Mouse (Mus musculus) neural tube, embryonic 12.5 days (tissue): ENCODE results near the gene Rad51b. TPM values are rescaled to one million over a fixed set of nuclear protein-coding genes. Genes with fewer than 3 reads are reported as not detected.

Experiments
- ATAC-seq: fragments of 200-750 bp; cut with Nextera tagmentation; 2 replicates; pipeline ENCODE4 v1.8.0; 2017; ENCODE audit warnings: low read depth, mild to moderate bottlenecking, moderate TSS enrichment, moderate library complexity; ENCODE audit not compliant: low FRiP score
- H3K27ac ChIP-seq: fragments of 300-500 bp; sonication (generic); 2 replicates; pipeline ENCODE4 v1.5.1; 2016
- H3K27me3 ChIP-seq: fragments of 300-500 bp; sonication (generic); replicated peaks from 2 replicates; pipeline ENCODE4 v1.6.1; 2016; ENCODE audit warnings: mild to moderate bottlenecking
- H3K36me3 ChIP-seq: fragments of 300-500 bp; sonication (generic); 2 replicates; pipeline ENCODE4 v1.6.1; 2016; ENCODE audit warnings: mild to moderate bottlenecking
- H3K4me1 ChIP-seq: fragments of 300-500 bp; sonication (generic); 2 replicates; pipeline ENCODE4 v1.6.1; 2016
- H3K4me2 ChIP-seq: fragments of 300-500 bp; sonication (generic); replicated peaks from 2 replicates; pipeline ENCODE4 v1.6.1; 2016; ENCODE audit warnings: mild to moderate bottlenecking
- H3K4me3 ChIP-seq: fragments of 300-500 bp; sonication (generic); 2 replicates; pipeline ENCODE4 v1.5.1; 2016
- H3K9ac ChIP-seq: fragments of 300-500 bp; sonication (generic); 2 replicates; pipeline ENCODE4 v1.6.1; 2016; ENCODE audit warnings: mild to moderate bottlenecking
- H3K9me3 ChIP-seq: fragments of 300-500 bp; sonication (generic); 2 replicates; pipeline ENCODE4 v1.6.1; 2016; ENCODE audit warnings: mild to moderate bottlenecking
- WGBS: fragments of 180-500 bp; shearing (Covaris S2); methylation state at CpG from one replicate; pipeline ENCODE4 v1.1.7; 2016; 5-methylcytosine and 5-hydroxymethylcytosine counted together
- polyA plus RNA-seq: library from polyadenylated mRNA; unstranded; fragments of >200 nt; fragmentation: Nextera tagmentation; extraction: Ambion mirVana; gene quantifications from 2 replicates; pipeline ENCODE4 v1.2.1, GENCODE M21; 2016

Gene Rad51b
- polyA plus RNA-seq, 1 experiment from 2014 or later: 4.5 TPM

DNA sequence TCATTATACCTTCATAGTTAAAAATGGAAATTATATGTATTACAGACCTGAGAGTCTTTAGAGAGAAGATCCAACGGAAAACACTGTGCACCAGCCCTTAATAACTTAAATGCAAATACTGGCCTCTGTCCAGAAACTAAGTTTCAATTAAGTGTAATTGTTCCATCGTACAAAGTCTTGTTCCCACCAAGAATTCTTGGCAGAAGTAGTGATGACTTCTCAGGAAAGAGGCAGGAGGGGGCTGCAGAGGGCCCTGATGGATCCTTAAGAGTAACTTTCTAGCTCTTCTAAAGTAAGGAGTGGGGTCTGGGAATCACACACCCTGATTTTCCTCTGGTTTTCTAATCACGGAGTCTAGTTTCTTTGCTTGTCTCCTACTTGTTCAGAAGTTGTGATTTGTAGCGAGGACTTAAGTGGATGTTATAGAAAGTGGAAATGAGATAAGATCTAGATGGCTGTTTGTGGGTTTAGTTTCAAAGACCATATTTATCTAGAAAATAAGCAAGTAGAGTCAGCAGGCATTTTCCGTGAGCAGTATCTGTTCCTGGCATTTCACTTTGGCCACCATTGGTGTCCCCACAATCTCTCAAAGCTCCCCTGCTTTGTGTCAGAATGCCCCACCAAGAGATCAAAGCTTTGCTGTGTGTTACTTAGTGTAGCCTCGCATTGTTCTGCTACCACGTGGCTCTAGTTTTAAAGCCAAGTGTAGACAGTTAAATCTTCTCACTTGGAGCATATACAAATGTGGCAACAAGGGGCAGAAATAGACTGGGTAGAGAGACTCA lies 132.6 kb downstream of the Rad51b start:
- 73% methylated on average over 7 of the region's 7 CpGs for WGBS
- Histone ChIP-seq H3K4me1 (peaks cover 4% of the 10 kb centered on the region; the same call in 1 of the 2 replicates), H3K36me3 (no peaks in the 10 kb centered on the region), H3K9ac (no peak overlapping the region), H3K9me3 (no peaks in the 10 kb centered on the region), H3K4me2 (no peak overlapping the region), H3K27ac (no peak overlapping the region), H3K27me3 (no peaks in the 10 kb centered on the region), H3K4me3 (no peak overlapping the region)
- no peak for ATAC-seq

DNA sequence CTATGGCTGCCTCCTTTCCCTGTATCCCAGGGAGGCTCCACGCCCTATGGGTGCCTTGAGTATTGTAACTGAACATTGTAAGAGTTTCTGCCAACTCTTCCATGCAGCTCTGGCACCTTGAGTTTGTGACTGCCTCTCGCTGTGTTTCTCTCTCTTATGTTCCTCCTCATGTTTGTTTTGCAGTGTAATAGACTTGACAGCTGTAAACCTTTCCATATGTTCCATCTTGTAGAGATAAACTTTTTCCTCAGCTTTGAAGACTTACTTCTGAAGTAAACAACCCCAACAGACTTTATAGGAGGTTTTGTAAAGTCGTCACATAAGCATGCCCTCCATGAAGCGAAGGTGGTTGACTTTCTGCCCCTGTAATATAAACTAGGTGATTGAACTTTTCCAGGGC lies 134.1 kb downstream of the Rad51b start:
- no peak overlapping the region for H3K4me2 ChIP-seq
- H3K36me3 ChIP-seq: no peaks in the 10 kb centered on the region
- no peaks in the 10 kb centered on the region for H3K9me3 ChIP-seq
- no peak overlapping the region for H3K9ac ChIP-seq
- peaks cover 4% of the 10 kb centered on the region; the same call in 1 of the 2 replicates for H3K4me1 ChIP-seq
- 76% methylated on average over 4 of the region's 4 CpGs for WGBS
- no peak overlapping the region for H3K4me3 ChIP-seq
- no peak for ATAC-seq
- H3K27ac ChIP-seq: no peak overlapping the region
- H3K27me3 ChIP-seq: no peaks in the 10 kb centered on the region

GRCm38 (mm10) chr12:79433724-79434442 lies 136.8 kb downstream of the Rad51b start:
- H3K27ac ChIP-seq: no peak overlapping the region
- H3K9ac ChIP-seq: no peak overlapping the region
- H3K4me1 ChIP-seq: peaks cover 4% of the 10 kb centered on the region; the same call in 1 of the 2 replicates
- H3K9me3 ChIP-seq: no peaks in the 10 kb centered on the region
- H3K36me3 ChIP-seq: no peaks in the 10 kb centered on the region
- H3K27me3 ChIP-seq: no peaks in the 10 kb centered on the region
- 32% methylated on average over 7 of the region's 7 CpGs for WGBS
- no peak for ATAC-seq
- no peak overlapping the region for H3K4me2 ChIP-seq
- H3K4me3 ChIP-seq: no peak overlapping the region

GRCm38 (mm10) chr12:79435474-79435873 lies 138.4 kb downstream of the Rad51b start:
- no peak for ATAC-seq
- 78% methylated on average over 3 of the region's 3 CpGs for WGBS

DNA sequence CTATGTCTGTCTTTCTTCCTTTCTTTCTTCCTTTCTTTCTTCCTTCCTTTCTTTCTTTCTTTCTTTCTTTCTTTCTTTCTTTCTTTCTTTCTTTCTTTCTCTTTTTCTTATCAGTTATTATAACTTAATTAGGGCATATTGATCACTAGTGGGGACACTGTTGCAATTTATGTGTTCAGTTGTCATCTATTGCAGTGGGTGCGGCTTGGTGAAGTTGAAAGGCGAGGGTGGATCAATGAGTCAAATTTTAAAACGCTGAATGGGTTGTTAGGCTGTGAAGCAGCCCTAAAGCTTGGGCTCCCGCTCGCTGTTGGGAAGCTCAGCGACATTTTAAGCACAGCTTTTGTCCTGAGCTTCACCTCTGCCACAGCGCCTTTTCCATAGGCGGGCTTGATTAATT lies 139.0 kb downstream of the Rad51b start:
- ATAC-seq: no peak
- 26% methylated on average over 8 of the region's 8 CpGs for WGBS
- no peaks in the 10 kb centered on the region for H3K36me3 ChIP-seq
- H3K4me1 ChIP-seq: peaks cover 4% of the 10 kb centered on the region; the same call in 1 of the 2 replicates
- H3K4me2 ChIP-seq: no peak overlapping the region
- H3K4me3 ChIP-seq: no peak overlapping the region
- H3K27me3 ChIP-seq: no peaks in the 10 kb centered on the region
- no peak overlapping the region for H3K9ac ChIP-seq
- H3K9me3 ChIP-seq: no peaks in the 10 kb centered on the region
- H3K27ac ChIP-seq: no peak overlapping the region

More at GRCm38 (mm10) chr12:79435474-79435873, 138.4 kb downstream of the Rad51b start:
- H3K9ac ChIP-seq: no peak overlapping the region
- H3K4me1 ChIP-seq: peaks cover 4% of the 10 kb centered on the region; the same call in 1 of the 2 replicates
- H3K4me3 ChIP-seq: no peak overlapping the region
- H3K9me3 ChIP-seq: no peaks in the 10 kb centered on the region
- no peak overlapping the region for H3K4me2 ChIP-seq
- H3K27me3 ChIP-seq: no peaks in the 10 kb centered on the region
- no peak overlapping the region for H3K27ac ChIP-seq
- H3K36me3 ChIP-seq: no peaks in the 10 kb centered on the region

GRCm38 (mm10) chr12:79436892-79437291 lies 139.8 kb downstream of the Rad51b start:
- H3K9me3 ChIP-seq: no peaks in the 10 kb centered on the region
- no peak overlapping the region for H3K4me3 ChIP-seq
- H3K4me2 ChIP-seq: no peak overlapping the region
- H3K9ac ChIP-seq: no peak overlapping the region
- H3K27me3 ChIP-seq: no peaks in the 10 kb centered on the region
- no peak for ATAC-seq
- peaks cover 4% of the 10 kb centered on the region; the same call in 1 of the 2 replicates for H3K4me1 ChIP-seq
- WGBS: 71% methylated on average over 4 of the region's 4 CpGs
- no peaks in the 10 kb centered on the region for H3K36me3 ChIP-seq
- no peak overlapping the region for H3K27ac ChIP-seq

DNA sequence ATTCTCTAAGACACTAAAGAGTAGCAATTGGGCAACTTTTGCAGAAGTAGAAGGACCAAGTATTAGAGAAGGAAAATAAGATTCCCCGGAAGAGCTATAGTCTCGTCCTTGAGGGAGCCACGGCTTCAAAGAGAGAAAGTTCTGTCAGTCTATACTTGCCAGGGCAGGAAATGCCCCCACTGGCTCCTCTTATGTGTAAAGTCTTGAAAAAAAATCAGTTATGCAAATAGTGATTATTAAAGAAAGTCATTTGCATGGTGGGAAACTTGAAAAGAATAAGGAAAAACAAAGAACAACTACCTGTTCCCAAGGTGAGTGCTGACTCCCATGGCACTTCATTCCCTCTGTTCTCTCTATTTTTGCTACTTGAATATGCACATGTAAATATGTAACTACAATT lies 140.5 kb downstream of the Rad51b start:
- Histone ChIP-seq H3K9me3 (no peaks in the 10 kb centered on the region), H3K27me3 (no peaks in the 10 kb centered on the region), H3K4me2 (no peak overlapping the region), H3K27ac (no peak overlapping the region), H3K4me3 (no peak overlapping the region), H3K4me1 (peaks cover 4% of the 10 kb centered on the region; the same call in 1 of the 2 replicates), H3K36me3 (no peaks in the 10 kb centered on the region), H3K9ac (no peak overlapping the region)
- ATAC-seq: no peak
- WGBS: 88% methylated on average over 3 of the region's 3 CpGs

DNA sequence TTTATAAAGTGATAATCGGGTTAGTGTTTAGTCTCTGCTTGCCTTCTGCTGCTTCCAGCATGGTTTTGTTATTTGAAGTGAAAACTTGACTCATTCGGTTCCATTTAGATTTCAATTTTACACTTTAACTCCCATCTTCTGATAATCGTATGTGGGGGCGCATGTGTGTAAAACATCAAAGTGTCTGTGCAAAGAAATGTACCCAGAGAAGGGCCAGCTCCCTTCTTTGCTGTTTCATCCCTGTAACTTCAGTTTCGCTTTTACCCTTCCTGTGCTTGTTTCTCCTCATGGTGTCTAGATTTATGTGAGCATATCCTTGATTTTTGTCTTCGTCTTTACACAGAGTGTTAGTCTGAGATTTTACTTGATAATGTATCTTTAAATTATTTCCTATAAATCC lies 142.9 kb downstream of the Rad51b start:
- ATAC-seq: no peak
- H3K9me3 ChIP-seq: no peaks in the 10 kb centered on the region
- no peak overlapping the region for H3K9ac ChIP-seq
- H3K27ac ChIP-seq: no peak overlapping the region
- no peak overlapping the region for H3K4me3 ChIP-seq
- no peaks in the 10 kb centered on the region for H3K36me3 ChIP-seq
- no peaks in the 10 kb centered on the region for H3K4me1 ChIP-seq
- WGBS: 96% methylated on average over 6 of the region's 6 CpGs
- no peaks in the 10 kb centered on the region for H3K27me3 ChIP-seq
- no peak overlapping the region for H3K4me2 ChIP-seq

GRCm38 (mm10) chr12:79441210-79442005 lies 144.3 kb downstream of the Rad51b start:
- no peak overlapping the region for H3K4me2 ChIP-seq
- 84% methylated on average over 12 of the region's 12 CpGs for WGBS
- no peaks in the 10 kb centered on the region for H3K27me3 ChIP-seq
- no peak overlapping the region for H3K4me3 ChIP-seq
- no peak overlapping the region for H3K9ac ChIP-seq
- no peak overlapping the region for H3K27ac ChIP-seq
- H3K4me1 ChIP-seq: no peaks in the 10 kb centered on the region
- ATAC-seq: no peak
- no peaks in the 10 kb centered on the region for H3K9me3 ChIP-seq
- H3K36me3 ChIP-seq: no peaks in the 10 kb centered on the region

DNA sequence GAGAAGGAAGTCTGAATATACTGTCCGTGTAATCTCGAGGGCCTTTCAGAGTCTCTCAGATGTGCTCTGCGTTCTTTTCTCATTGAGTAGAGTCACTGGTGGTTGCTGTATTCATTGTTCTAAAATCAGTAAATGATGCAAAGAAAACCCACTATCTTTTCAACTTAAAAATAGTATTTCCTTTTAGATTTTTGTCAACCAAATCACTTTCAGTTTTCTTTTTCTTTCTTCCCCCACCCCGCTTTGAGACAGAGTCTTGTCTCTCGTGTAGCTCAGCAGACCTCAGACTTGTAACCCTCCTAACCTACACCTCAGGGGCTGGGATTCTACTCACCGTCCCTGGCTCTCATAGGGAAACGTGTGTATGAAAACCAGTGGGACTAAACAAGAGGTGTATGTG lies 145.0 kb downstream of the Rad51b start:
- Histone ChIP-seq H3K9ac (no peak overlapping the region), H3K4me3 (no peak overlapping the region), H3K27me3 (no peaks in the 10 kb centered on the region), H3K36me3 (no peaks in the 10 kb centered on the region), H3K9me3 (no peaks in the 10 kb centered on the region), H3K4me2 (no peak overlapping the region), H3K27ac (no peak overlapping the region), H3K4me1 (no peaks in the 10 kb centered on the region)
- 77% methylated on average over 7 of the region's 7 CpGs for WGBS
- no peak for ATAC-seq

- Histone ChIP-seq H3K36me3 (no peaks in the 10 kb centered on the region), H3K9me3 (no peaks in the 10 kb centered on the region), H3K4me2 (no peak overlapping the region), H3K4me3 (no peak overlapping the region), H3K27me3 (no peaks in the 10 kb centered on the region), H3K27ac (no peak overlapping the region), H3K9ac (no peak overlapping the region), H3K4me1 (no peaks in the 10 kb centered on the region)
- WGBS: 65% methylated on average over 6 of the region's 6 CpGs
- no peak for ATAC-seq
These were observed 145.8 kb downstream of the Rad51b start for GRCm38 (mm10) chr12:79442836-79443390.

DNA sequence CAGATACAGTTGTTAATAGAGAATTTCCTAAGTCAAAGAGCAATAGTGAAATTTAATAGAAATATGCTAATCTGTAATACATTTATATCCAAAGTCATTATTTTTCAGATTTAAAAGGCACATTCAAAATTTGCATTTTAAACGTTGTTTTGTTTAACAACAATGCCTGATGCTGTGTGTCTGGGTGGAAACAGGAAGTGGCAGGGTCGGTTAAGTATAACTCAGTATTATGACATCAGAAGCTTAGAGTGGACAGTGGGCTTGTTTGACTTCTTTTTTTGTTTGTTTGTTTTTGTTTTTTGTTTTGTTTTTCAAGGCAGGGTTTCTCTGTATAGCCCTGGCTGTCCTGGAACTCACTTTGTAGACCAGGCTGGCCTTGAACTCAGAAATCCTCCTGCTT lies 147.6 kb downstream of the Rad51b start:
- Histone ChIP-seq H3K36me3 (no peaks in the 10 kb centered on the region), H3K4me3 (no peak overlapping the region), H3K9me3 (no peaks in the 10 kb centered on the region), H3K9ac (no peak overlapping the region), H3K4me1 (no peaks in the 10 kb centered on the region), H3K4me2 (no peak overlapping the region), H3K27me3 (no peaks in the 10 kb centered on the region), H3K27ac (no peak overlapping the region)
- no peak for ATAC-seq
- WGBS: 79% methylated on average over 2 of the region's 2 CpGs
